Mouse (Mus musculus): Measurements from ENCODE around the gene Papss1. TPM values are rescaled to one million over a fixed set of nuclear protein-coding genes. Genes with fewer than 3 reads are reported as not detected.
A peak's percentile ranks its signal among the peaks of the same experiment; 100 is the strongest.

Gene Papss1
- polyA plus RNA-seq, 1 experiment from 2014 or later, result 82.7 TPM

GRCm38 (mm10) chr3:131627476-131627875, 62.9 kb downstream of the Papss1 start:
- no peak for DNase-seq (ENCODE audit: low spot score)
- Histone ChIP-seq H3K4me3 (no peak overlapping the region), H3K36me3 (peaks cover 59% of the 10 kb centered on the region), H3K9me3 (replicated peaks) (no peaks in the 10 kb centered on the region), H3K27ac (no peak overlapping the region), H3K27me3 (ENCODE audit: low read depth, poor library complexity, severe bottlenecking) (no peaks in the 10 kb centered on the region), H3K4me1 (no peaks in the 10 kb centered on the region; the same call in 1 of the 2 replicates)
- 94% methylated on average over 4 of the region's 4 CpGs for WGBS

- H3K36me3 ChIP-seq, result peaks cover 59% of the 10 kb centered on the region
- no peaks in the 10 kb centered on the region; the same call in 1 of the 2 replicates for H3K4me1 ChIP-seq
- no peak overlapping the region for H3K4me3 ChIP-seq
- H3K27me3 ChIP-seq (ENCODE audit: low read depth, poor library complexity, severe bottlenecking), result no peaks in the 10 kb centered on the region
- WGBS, result 91% methylated on average over 5 of the region's 5 CpGs
- H3K27ac ChIP-seq, result no peak overlapping the region
- DNase-seq (ENCODE audit: low spot score), result no peak
- H3K9me3 ChIP-seq (replicated peaks), result no peaks in the 10 kb centered on the region
Observed at GRCm38 (mm10) chr3:131628265-131628664, 63.7 kb downstream of the Papss1 start.

GRCm38 (mm10) chr3:131628931-131629330, 64.4 kb downstream of the Papss1 start:
- peaks cover 4% of the 10 kb centered on the region for H3K4me1 ChIP-seq
- no peak overlapping the region for H3K4me3 ChIP-seq
- no peak overlapping the region for H3K27ac ChIP-seq
- no peaks in the 10 kb centered on the region for H3K9me3 ChIP-seq (replicated peaks)
- DNase-seq (ENCODE audit: low spot score), result no peak
- no peaks in the 10 kb centered on the region for H3K27me3 ChIP-seq (ENCODE audit: low read depth, poor library complexity, severe bottlenecking)
- peaks cover 54% of the 10 kb centered on the region for H3K36me3 ChIP-seq
- 86% methylated on average over 3 of the region's 3 CpGs for WGBS

GRCm38 (mm10) chr3:131630407-131631317, 66.1 kb downstream of the Papss1 start:
- peaks cover 15% of the 10 kb centered on the region for H3K4me1 ChIP-seq
- peaks cover 48% of the 10 kb centered on the region for H3K36me3 ChIP-seq

GRCm38 (mm10) chr3:131631318-131631870, 66.8 kb downstream of the Papss1 start:
- Histone ChIP-seq H3K27me3 (ENCODE audit: low read depth, poor library complexity, severe bottlenecking) (no peaks in the 10 kb centered on the region), H3K36me3 (peaks cover 44% of the 10 kb centered on the region), H3K4me1 (peaks cover 22% of the 10 kb centered on the region), H3K27ac (no peak overlapping the region), H3K4me3 (no peak overlapping the region), H3K9me3 (replicated peaks) (no peaks in the 10 kb centered on the region)
- WGBS, result 93% methylated on average over 16 of the region's 16 CpGs
- DNase-seq (ENCODE audit: low spot score), result no peak

More at GRCm38 (mm10) chr3:131630407-131631317, 66.1 kb downstream of the Papss1 start:
- no peak for DNase-seq (ENCODE audit: low spot score)
- Histone ChIP-seq H3K9me3 (replicated peaks) (no peaks in the 10 kb centered on the region), H3K4me3 (no peak overlapping the region), H3K27ac (no peak overlapping the region), H3K27me3 (ENCODE audit: low read depth, poor library complexity, severe bottlenecking) (no peaks in the 10 kb centered on the region)
- WGBS, result 81% methylated on average over 11 of the region's 11 CpGs

GRCm38 (mm10) chr3:131634091-131634490, 69.5 kb downstream of the Papss1 start:
- no peak overlapping the region for H3K4me3 ChIP-seq
- peak overlapping the region; percentile 17; the same call in 1 of the 2 replicates for H3K27ac ChIP-seq
- no peaks in the 10 kb centered on the region for H3K27me3 ChIP-seq (ENCODE audit: low read depth, poor library complexity, severe bottlenecking)
- WGBS, result 97% methylated on average over 2 of the region's 2 CpGs
- H3K4me1 ChIP-seq, result peaks cover 45% of the 10 kb centered on the region
- H3K36me3 ChIP-seq, result peaks cover 32% of the 10 kb centered on the region
- no peak for DNase-seq (ENCODE audit: low spot score)
- no peaks in the 10 kb centered on the region for H3K9me3 ChIP-seq (replicated peaks)

GRCm38 (mm10) chr3:131636126-131636525, 71.6 kb downstream of the Papss1 start:
- Histone ChIP-seq H3K27me3 (ENCODE audit: low read depth, poor library complexity, severe bottlenecking) (no peaks in the 10 kb centered on the region), H3K4me1 (peaks cover 45% of the 10 kb centered on the region), H3K36me3 (peaks cover 39% of the 10 kb centered on the region), H3K4me3 (no peak overlapping the region), H3K9me3 (replicated peaks) (no peaks in the 10 kb centered on the region), H3K27ac (no peak overlapping the region)
- WGBS, result 47% methylated on average over 5 of the region's 5 CpGs
- no peak for DNase-seq (ENCODE audit: low spot score)

GRCm38 (mm10) chr3:131637008-131637407, 72.4 kb downstream of the Papss1 start:
- H3K27ac ChIP-seq, result no peak overlapping the region
- WGBS, result 81% methylated on average over 3 of the region's 3 CpGs

GRCm38 (mm10) chr3:131637664-131638063, 73.1 kb downstream of the Papss1 start:
- 30% methylated on average over 10 of the region's 10 CpGs for WGBS
- H3K9me3 ChIP-seq (replicated peaks), result no peaks in the 10 kb centered on the region
- DNase-seq (ENCODE audit: low spot score), result peak; percentile 49
- no peak overlapping the region for H3K4me3 ChIP-seq
- H3K36me3 ChIP-seq, result peaks cover 25% of the 10 kb centered on the region; the same call in 1 of the 2 replicates
- H3K27ac ChIP-seq, result peak overlapping the region; percentile 46; the same call in 1 of the 2 replicates
- H3K27me3 ChIP-seq (ENCODE audit: low read depth, poor library complexity, severe bottlenecking), result no peaks in the 10 kb centered on the region
- H3K4me1 ChIP-seq, result peaks cover 49% of the 10 kb centered on the region

More at GRCm38 (mm10) chr3:131637008-131637407, 72.4 kb downstream of the Papss1 start:
- Histone ChIP-seq H3K36me3 (peaks cover 30% of the 10 kb centered on the region), H3K4me3 (no peak overlapping the region), H3K4me1 (peaks cover 45% of the 10 kb centered on the region), H3K27me3 (ENCODE audit: low read depth, poor library complexity, severe bottlenecking) (no peaks in the 10 kb centered on the region), H3K9me3 (replicated peaks) (no peaks in the 10 kb centered on the region)
- no peak for DNase-seq (ENCODE audit: low spot score)

GRCm38 (mm10) chr3:131638216-131638615, 73.6 kb downstream of the Papss1 start:
- H3K4me3 ChIP-seq, result no peak overlapping the region
- H3K9me3 ChIP-seq (replicated peaks), result no peaks in the 10 kb centered on the region
- peaks cover 25% of the 10 kb centered on the region for H3K36me3 ChIP-seq
- H3K27ac ChIP-seq, result peak overlapping the region; percentile 72
- H3K27me3 ChIP-seq (ENCODE audit: low read depth, poor library complexity, severe bottlenecking), result no peaks in the 10 kb centered on the region
- 63% methylated on average over 7 of the region's 7 CpGs for WGBS
- DNase-seq (ENCODE audit: low spot score), result no peak
- peaks cover 49% of the 10 kb centered on the region for H3K4me1 ChIP-seq

- H3K27ac ChIP-seq, result no peak overlapping the region
- H3K36me3 ChIP-seq, result peaks cover 28% of the 10 kb centered on the region
- DNase-seq (ENCODE audit: low spot score), result no peak
- peaks cover 15% of the 10 kb centered on the region for H3K4me1 ChIP-seq
- no peak overlapping the region for H3K4me3 ChIP-seq
- no peaks in the 10 kb centered on the region for H3K9me3 ChIP-seq (replicated peaks)
- H3K27me3 ChIP-seq (ENCODE audit: low read depth, poor library complexity, severe bottlenecking), result no peaks in the 10 kb centered on the region
- 94% methylated on average over 20 of the region's 20 CpGs for WGBS
Observed at GRCm38 (mm10) chr3:131642681-131643292, 78.2 kb downstream of the Papss1 start.

- H3K9me3 ChIP-seq (replicated peaks), result no peaks in the 10 kb centered on the region
- WGBS, result 89% methylated on average over 5 of the region's 5 CpGs
- no peak overlapping the region for H3K27ac ChIP-seq
- H3K4me1 ChIP-seq, result peaks cover 4% of the 10 kb centered on the region; the same call in 1 of the 2 replicates
- H3K27me3 ChIP-seq (ENCODE audit: low read depth, poor library complexity, severe bottlenecking), result no peaks in the 10 kb centered on the region
- H3K4me3 ChIP-seq, result no peak overlapping the region
- DNase-seq (ENCODE audit: low spot score), result no peak
- peaks cover 19% of the 10 kb centered on the region for H3K36me3 ChIP-seq
Observed at GRCm38 (mm10) chr3:131645203-131645602, 80.6 kb downstream of the Papss1 start.

- Histone ChIP-seq H3K36me3 (no peaks in the 10 kb centered on the region), H3K27ac (no peak overlapping the region), H3K4me1 (no peaks in the 10 kb centered on the region), H3K4me3 (no peak overlapping the region), H3K9me3 (replicated peaks) (no peaks in the 10 kb centered on the region), H3K27me3 (ENCODE audit: low read depth, poor library complexity, severe bottlenecking) (no peaks in the 10 kb centered on the region)
- WGBS, result 93% methylated on average over 3 of the region's 3 CpGs
- no peak for DNase-seq (ENCODE audit: low spot score)
Observed at GRCm38 (mm10) chr3:131654366-131654765, 89.8 kb downstream of the Papss1 start.

All from limb, embryonic 10.5 days (tissue).